Mouse (Mus musculus): ENCODE measurements around the gene Sec14l1. TPM values are rescaled to one million over a fixed set of nuclear protein-coding genes. Genes with fewer than 3 reads are reported as not detected.
"Not testable (repeated sequence)": the region's sequence is repeated elsewhere in the genome, so short reads cannot be mapped to it uniquely, and the experiment has no call there.

Sec14l1 gene
- total and polyA plus RNA-seq, 2 experiments from 2014 or later: 38.0 to 71.6 TPM

DNA sequence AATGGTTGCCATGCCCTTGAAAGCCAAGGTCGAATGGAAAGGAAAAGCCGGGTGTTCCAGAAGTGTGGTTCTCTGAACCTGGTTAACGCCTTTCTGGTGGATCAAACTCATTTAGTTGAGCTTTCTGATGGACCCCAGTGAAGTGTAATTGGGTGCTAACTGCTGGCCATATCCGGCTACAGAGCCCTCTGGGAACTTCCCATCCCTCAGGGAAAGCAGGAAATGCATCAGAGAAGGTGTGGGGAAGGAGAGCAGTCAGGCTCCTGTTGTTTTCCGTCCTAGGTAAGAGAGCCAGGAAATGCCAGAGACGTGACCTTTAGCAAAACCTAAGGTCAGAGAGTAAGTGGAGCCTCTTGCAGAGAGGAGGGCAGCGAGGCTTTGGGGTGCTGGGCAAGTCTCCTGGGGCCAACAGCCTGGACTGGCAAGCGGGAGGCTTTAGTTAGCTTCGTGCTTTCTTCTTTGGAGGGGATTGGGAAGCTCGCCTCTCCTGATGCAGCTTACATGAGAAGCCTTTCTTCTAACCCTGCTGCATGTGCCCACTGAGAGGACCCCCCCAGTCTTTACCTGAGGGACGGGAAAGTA lies 32.5 kb upstream of the Sec14l1 start:
- no peak for ATAC-seq (ENCODE audit: insufficient read depth, low read depth)
- no peaks in the 10 kb centered on the region for H3K9me3 ChIP-seq (replicated peaks; ENCODE audit: control insufficient read depth, low read length)
- H3K36me3 ChIP-seq (replicated peaks; ENCODE audit: control insufficient read depth, insufficient read depth, low read length): peaks cover 28% of the 10 kb centered on the region
- TF ChIP-seq EP300 (IDR thresholded peaks at IDR 0.05; ENCODE audit: low read depth): 0 out of 2 replicates have a peak, but pooled peaks have one; percentile 42
- no peak for TF ChIP-seq CTCF (IDR thresholded peaks at IDR 0.05; ENCODE audit: low read depth)
- no peak overlapping the region for H3K9ac ChIP-seq (replicated peaks; ENCODE audit: low read depth, low read length)
- no peak overlapping the region for H3K4me3 ChIP-seq (ENCODE audit: low read depth, low read length)
- H3K4me1 ChIP-seq (ENCODE audit: control insufficient read depth, insufficient read depth): peaks cover 38% of the 10 kb centered on the region
- no peak overlapping the region for H3K4me2 ChIP-seq (ENCODE audit: low read depth, low read length)
- WGBS: 58% methylated on average over 11 of the region's 11 CpGs
- DNase-seq (ENCODE audit: low spot score): no peak
- peak overlapping the region; percentile 78 for H3K27ac ChIP-seq (ENCODE audit: low read depth)
- no peaks in the 10 kb centered on the region for H3K27me3 ChIP-seq (ENCODE audit: control insufficient read depth, insufficient read depth, low read length)

DNA sequence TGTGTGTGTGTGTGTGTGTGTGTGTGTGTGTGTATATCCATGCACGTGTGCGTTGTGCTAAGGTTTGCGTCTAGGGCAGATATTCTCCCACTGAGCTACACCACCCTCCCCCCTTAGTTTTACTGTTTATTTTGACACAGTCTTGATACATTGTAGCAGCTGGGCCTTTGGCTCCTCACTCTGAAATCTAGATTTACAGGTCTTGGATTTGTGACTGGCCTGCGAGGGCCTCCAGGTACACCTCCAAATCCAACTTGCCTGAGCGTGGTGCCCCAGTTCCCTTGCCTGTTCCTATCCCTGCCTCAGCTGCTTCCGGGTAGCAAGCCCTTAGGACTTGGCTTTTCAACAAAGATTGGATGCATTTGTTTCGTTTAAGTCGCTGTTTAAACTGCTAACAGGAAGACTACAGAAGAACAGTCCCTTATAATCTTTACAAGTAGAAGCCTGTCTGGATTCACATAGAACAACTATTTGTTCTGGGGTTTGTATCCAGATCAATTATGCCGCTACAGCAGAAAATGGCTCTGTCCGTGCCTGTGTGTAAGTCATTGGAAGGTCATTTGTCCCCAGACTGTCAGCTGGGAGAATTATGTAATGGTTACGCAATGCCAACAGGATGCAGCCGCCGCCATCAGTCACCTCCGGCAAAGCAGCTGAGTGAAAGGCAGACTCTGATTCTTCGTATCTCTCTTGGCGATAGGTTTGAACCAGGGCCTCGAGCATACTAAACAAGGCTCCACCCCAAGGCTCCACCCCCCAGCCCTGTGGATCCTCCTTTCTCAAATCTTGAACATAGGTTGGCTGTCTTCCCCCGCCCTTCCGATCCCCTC lies 31.7 kb upstream of the Sec14l1 start:
- no peak overlapping the region for H3K9ac ChIP-seq (replicated peaks; ENCODE audit: low read depth, low read length)
- H3K27me3 ChIP-seq (ENCODE audit: control insufficient read depth, insufficient read depth, low read length): no peaks in the 10 kb centered on the region
- ATAC-seq (ENCODE audit: insufficient read depth, low read depth): peak; percentile 31
- 55% methylated on average over 19 of the region's 19 CpGs for WGBS
- no peak overlapping the region for H3K4me2 ChIP-seq (ENCODE audit: low read depth, low read length)
- DNase-seq (ENCODE audit: low spot score): peak; percentile 78
- TF ChIP-seq EP300 (IDR thresholded peaks at IDR 0.05; ENCODE audit: low read depth): peak; percentile 50
- no peak for TF ChIP-seq CTCF (IDR thresholded peaks at IDR 0.05; ENCODE audit: low read depth)
- no peak overlapping the region for H3K4me3 ChIP-seq (ENCODE audit: low read depth, low read length)
- H3K4me1 ChIP-seq (ENCODE audit: control insufficient read depth, insufficient read depth): peaks cover 38% of the 10 kb centered on the region
- H3K27ac ChIP-seq (ENCODE audit: low read depth): peak overlapping the region; percentile 78
- peaks cover 25% of the 10 kb centered on the region for H3K36me3 ChIP-seq (replicated peaks; ENCODE audit: control insufficient read depth, insufficient read depth, low read length)
- no peaks in the 10 kb centered on the region for H3K9me3 ChIP-seq (replicated peaks; ENCODE audit: control insufficient read depth, low read length)

GRCm38 (mm10) chr11:117083882-117084260 lies 31.1 kb upstream of the Sec14l1 start:
- peaks cover 38% of the 10 kb centered on the region for H3K4me1 ChIP-seq (ENCODE audit: control insufficient read depth, insufficient read depth)
- DNase-seq (ENCODE audit: low spot score); H3K27me3 ChIP-seq (ENCODE audit: control insufficient read depth, insufficient read depth, low read length); H3K9ac ChIP-seq (replicated peaks; ENCODE audit: low read depth, low read length); ATAC-seq (ENCODE audit: insufficient read depth, low read depth); H3K4me2 ChIP-seq (ENCODE audit: low read depth, low read length); H3K9me3 ChIP-seq (replicated peaks; ENCODE audit: control insufficient read depth, low read length); H3K4me3 ChIP-seq (ENCODE audit: low read depth, low read length): not testable (repeated sequence)
- peaks cover 19% of the 10 kb centered on the region for H3K36me3 ChIP-seq (replicated peaks; ENCODE audit: control insufficient read depth, insufficient read depth, low read length)
- H3K27ac ChIP-seq (ENCODE audit: low read depth): peak overlapping the region; percentile 78
- WGBS: 93% methylated on average over 3 of the region's 3 CpGs

DNA sequence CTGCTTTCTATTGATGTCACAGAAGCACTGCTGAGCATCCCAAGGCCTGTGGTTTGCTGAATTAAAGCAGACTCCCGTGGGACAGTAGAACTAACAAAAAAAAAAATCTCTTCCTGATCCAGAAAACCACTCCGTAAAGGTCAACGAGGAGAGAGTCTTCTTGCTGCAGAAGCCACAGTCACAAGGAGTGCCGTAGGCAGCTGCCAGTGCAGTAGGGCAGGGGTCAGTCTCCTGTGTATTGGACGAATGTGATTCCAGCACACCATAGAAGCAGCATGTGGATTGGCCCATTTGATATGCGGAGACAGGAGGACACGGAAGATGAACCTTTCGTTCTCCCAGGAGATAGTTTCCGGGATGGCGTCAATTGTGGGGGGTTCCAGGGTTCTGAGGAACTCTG lies 28.8 kb upstream of the Sec14l1 start:
- H3K36me3 ChIP-seq (replicated peaks; ENCODE audit: control insufficient read depth, insufficient read depth, low read length): no peaks in the 10 kb centered on the region
- no peak overlapping the region for H3K4me3 ChIP-seq (ENCODE audit: low read depth, low read length)
- H3K9me3 ChIP-seq (replicated peaks; ENCODE audit: control insufficient read depth, low read length): no peaks in the 10 kb centered on the region
- no peak overlapping the region for H3K9ac ChIP-seq (replicated peaks; ENCODE audit: low read depth, low read length)
- DNase-seq (ENCODE audit: low spot score) (no peak), ATAC-seq (ENCODE audit: insufficient read depth, low read depth) (no peak)
- TF ChIP-seq EP300 (IDR thresholded peaks at IDR 0.05; ENCODE audit: low read depth) (no peak), CTCF (IDR thresholded peaks at IDR 0.05; ENCODE audit: low read depth) (no peak)
- WGBS: 78% methylated on average over 10 of the region's 10 CpGs
- no peaks in the 10 kb centered on the region for H3K27me3 ChIP-seq (ENCODE audit: control insufficient read depth, insufficient read depth, low read length)
- H3K27ac ChIP-seq (ENCODE audit: low read depth): no peak overlapping the region
- H3K4me2 ChIP-seq (ENCODE audit: low read depth, low read length): no peak overlapping the region
- H3K4me1 ChIP-seq (ENCODE audit: control insufficient read depth, insufficient read depth): peaks cover 32% of the 10 kb centered on the region

GRCm38 (mm10) chr11:117087036-117087799 lies 27.8 kb upstream of the Sec14l1 start:
- no peaks in the 10 kb centered on the region for H3K36me3 ChIP-seq (replicated peaks; ENCODE audit: control insufficient read depth, insufficient read depth, low read length)
- no peaks in the 10 kb centered on the region for H3K9me3 ChIP-seq (replicated peaks; ENCODE audit: control insufficient read depth, low read length)
- DNase-seq (ENCODE audit: low spot score) (no peak), ATAC-seq (ENCODE audit: insufficient read depth, low read depth) (0 out of 2 replicates have a peak, but pooled peaks have one; percentile 10)
- H3K27ac ChIP-seq (ENCODE audit: low read depth): peak overlapping the region; percentile 64
- H3K4me2 ChIP-seq (ENCODE audit: low read depth, low read length): no peak overlapping the region
- no peaks in the 10 kb centered on the region for H3K27me3 ChIP-seq (ENCODE audit: control insufficient read depth, insufficient read depth, low read length)
- WGBS: 37% methylated on average over 9 of the region's 9 CpGs
- no peak overlapping the region for H3K9ac ChIP-seq (replicated peaks; ENCODE audit: low read depth, low read length)
- no peak overlapping the region for H3K4me3 ChIP-seq (ENCODE audit: low read depth, low read length)
- peaks cover 33% of the 10 kb centered on the region for H3K4me1 ChIP-seq (ENCODE audit: control insufficient read depth, insufficient read depth)
- no peak for TF ChIP-seq CTCF (IDR thresholded peaks at IDR 0.05; ENCODE audit: low read depth)
